Mouse (Mus musculus): Measurements from ENCODE around the gene Scml4. TPM values are rescaled to one million over a fixed set of nuclear protein-coding genes. Genes with fewer than 3 reads are reported as not detected.

Gene Scml4
- polyA plus RNA-seq, 1 experiment = not detected

GRCm38 (mm10) chr10:42869467-42869866 lies 9.3 kb downstream of the Scml4 start:
- no peak overlapping the region for H3K4me3 ChIP-seq (ENCODE audit: insufficient read depth, low read depth, low read length)
- H3K27ac ChIP-seq (ENCODE audit: insufficient read depth, low read depth, low read length) = no peak overlapping the region
- H3K4me1 ChIP-seq (ENCODE audit: control insufficient read depth, insufficient read depth, low read length) = peaks cover 3% of the 10 kb centered on the region; the same call in 1 of the 2 replicates
- TF ChIP-seq CTCF (IDR thresholded peaks at IDR 0.05; ENCODE audit: insufficient read depth, low read depth, low read length) = no peak
- TF ChIP-seq POLR2A (IDR thresholded peaks at IDR 0.05; ENCODE audit: insufficient read depth, low read depth, low read length) = no peak
- WGBS = 94% methylated on average over 6 of the region's 6 CpGs

GRCm38 (mm10) chr10:42872269-42873010 lies 12.3 kb downstream of the Scml4 start:
- 66% methylated on average over 15 of the region's 15 CpGs for WGBS
- Histone ChIP-seq H3K4me1 (ENCODE audit: control insufficient read depth, insufficient read depth, low read length) (no peaks in the 10 kb centered on the region), H3K27ac (ENCODE audit: insufficient read depth, low read depth, low read length) (no peak overlapping the region), H3K4me3 (ENCODE audit: insufficient read depth, low read depth, low read length) (no peak overlapping the region)
- TF ChIP-seq POLR2A (IDR thresholded peaks at IDR 0.05; ENCODE audit: insufficient read depth, low read depth, low read length) = no peak
- TF ChIP-seq CTCF (IDR thresholded peaks at IDR 0.05; ENCODE audit: insufficient read depth, low read depth, low read length) = no peak

GRCm38 (mm10) chr10:42873077-42873595 lies 13.0 kb downstream of the Scml4 start:
- H3K4me3 ChIP-seq (ENCODE audit: insufficient read depth, low read depth, low read length) = no peak overlapping the region
- H3K4me1 ChIP-seq (ENCODE audit: control insufficient read depth, insufficient read depth, low read length) = no peaks in the 10 kb centered on the region
- 80% methylated on average over 7 of the region's 7 CpGs for WGBS
- no peak overlapping the region for H3K27ac ChIP-seq (ENCODE audit: insufficient read depth, low read depth, low read length)
- TF ChIP-seq POLR2A (IDR thresholded peaks at IDR 0.05; ENCODE audit: insufficient read depth, low read depth, low read length) (no peak), CTCF (IDR thresholded peaks at IDR 0.05; ENCODE audit: insufficient read depth, low read depth, low read length) (no peak)

- Histone ChIP-seq H3K27ac (ENCODE audit: insufficient read depth, low read depth, low read length) (no peak overlapping the region), H3K4me1 (ENCODE audit: control insufficient read depth, insufficient read depth, low read length) (no peaks in the 10 kb centered on the region), H3K4me3 (ENCODE audit: insufficient read depth, low read depth, low read length) (no peak overlapping the region)
- 85% methylated on average over 5 of the region's 5 CpGs for WGBS
- TF ChIP-seq POLR2A (IDR thresholded peaks at IDR 0.05; ENCODE audit: insufficient read depth, low read depth, low read length) (no peak), CTCF (IDR thresholded peaks at IDR 0.05; ENCODE audit: insufficient read depth, low read depth, low read length) (no peak)
Measured at GRCm38 (mm10) chr10:42876172-42876571, 16.0 kb downstream of the Scml4 start.

- H3K4me3 ChIP-seq (ENCODE audit: insufficient read depth, low read depth, low read length) = no peak overlapping the region
- TF ChIP-seq POLR2A (IDR thresholded peaks at IDR 0.05; ENCODE audit: insufficient read depth, low read depth, low read length) (no peak), CTCF (IDR thresholded peaks at IDR 0.05; ENCODE audit: insufficient read depth, low read depth, low read length) (no peak)
- WGBS = 88% methylated on average over 5 of the region's 5 CpGs
- H3K27ac ChIP-seq (ENCODE audit: insufficient read depth, low read depth, low read length) = no peak overlapping the region
- no peaks in the 10 kb centered on the region for H3K4me1 ChIP-seq (ENCODE audit: control insufficient read depth, insufficient read depth, low read length)
Measured at GRCm38 (mm10) chr10:42879269-42879681, 19.1 kb downstream of the Scml4 start.

GRCm38 (mm10) chr10:42879682-42880081 lies 19.5 kb downstream of the Scml4 start:
- no peak overlapping the region for H3K4me3 ChIP-seq (ENCODE audit: insufficient read depth, low read depth, low read length)
- 93% methylated on average over 5 of the region's 5 CpGs for WGBS
- H3K27ac ChIP-seq (ENCODE audit: insufficient read depth, low read depth, low read length) = no peak overlapping the region
- no peak for TF ChIP-seq POLR2A (IDR thresholded peaks at IDR 0.05; ENCODE audit: insufficient read depth, low read depth, low read length)
- TF ChIP-seq CTCF (IDR thresholded peaks at IDR 0.05; ENCODE audit: insufficient read depth, low read depth, low read length) = no peak
- no peaks in the 10 kb centered on the region for H3K4me1 ChIP-seq (ENCODE audit: control insufficient read depth, insufficient read depth, low read length)

GRCm38 (mm10) chr10:42887040-42887439 lies 26.9 kb downstream of the Scml4 start:
- Histone ChIP-seq H3K4me1 (ENCODE audit: control insufficient read depth, insufficient read depth, low read length) (no peaks in the 10 kb centered on the region), H3K27ac (ENCODE audit: insufficient read depth, low read depth, low read length) (no peak overlapping the region), H3K4me3 (ENCODE audit: insufficient read depth, low read depth, low read length) (no peak overlapping the region)
- TF ChIP-seq CTCF (IDR thresholded peaks at IDR 0.05; ENCODE audit: insufficient read depth, low read depth, low read length) = no peak
- TF ChIP-seq POLR2A (IDR thresholded peaks at IDR 0.05; ENCODE audit: insufficient read depth, low read depth, low read length) = no peak
- 49% methylated on average over 6 of the region's 6 CpGs for WGBS

GRCm38 (mm10) chr10:42888241-42888640 lies 28.1 kb downstream of the Scml4 start:
- Histone ChIP-seq H3K4me1 (ENCODE audit: control insufficient read depth, insufficient read depth, low read length) (no peaks in the 10 kb centered on the region), H3K4me3 (ENCODE audit: insufficient read depth, low read depth, low read length) (no peak overlapping the region), H3K27ac (ENCODE audit: insufficient read depth, low read depth, low read length) (no peak overlapping the region)
- TF ChIP-seq CTCF (IDR thresholded peaks at IDR 0.05; ENCODE audit: insufficient read depth, low read depth, low read length) (no peak), POLR2A (IDR thresholded peaks at IDR 0.05; ENCODE audit: insufficient read depth, low read depth, low read length) (no peak)
- WGBS = 70% methylated on average over 5 of the region's 5 CpGs

GRCm38 (mm10) chr10:42890365-42890764 lies 30.2 kb downstream of the Scml4 start:
- WGBS = 74% methylated on average over 4 of the region's 4 CpGs
- TF ChIP-seq POLR2A (IDR thresholded peaks at IDR 0.05; ENCODE audit: insufficient read depth, low read depth, low read length) (no peak), CTCF (IDR thresholded peaks at IDR 0.05; ENCODE audit: insufficient read depth, low read depth, low read length) (no peak)
- no peak overlapping the region for H3K27ac ChIP-seq (ENCODE audit: insufficient read depth, low read depth, low read length)

More at GRCm38 (mm10) chr10:42890365-42890764, 30.2 kb downstream of the Scml4 start:
- Histone ChIP-seq H3K4me3 (ENCODE audit: insufficient read depth, low read depth, low read length) (no peak overlapping the region), H3K4me1 (ENCODE audit: control insufficient read depth, insufficient read depth, low read length) (peaks cover 3% of the 10 kb centered on the region)
